Mouse (Mus musculus): ENCODE results near the gene Hsph1. TPM values are rescaled to one million over a fixed set of nuclear protein-coding genes. Genes with fewer than 3 reads are reported as not detected.

Gene Hsph1
- polyA plus RNA-seq, 1 experiment from 2014 or later: 92.0 TPM

DNA sequence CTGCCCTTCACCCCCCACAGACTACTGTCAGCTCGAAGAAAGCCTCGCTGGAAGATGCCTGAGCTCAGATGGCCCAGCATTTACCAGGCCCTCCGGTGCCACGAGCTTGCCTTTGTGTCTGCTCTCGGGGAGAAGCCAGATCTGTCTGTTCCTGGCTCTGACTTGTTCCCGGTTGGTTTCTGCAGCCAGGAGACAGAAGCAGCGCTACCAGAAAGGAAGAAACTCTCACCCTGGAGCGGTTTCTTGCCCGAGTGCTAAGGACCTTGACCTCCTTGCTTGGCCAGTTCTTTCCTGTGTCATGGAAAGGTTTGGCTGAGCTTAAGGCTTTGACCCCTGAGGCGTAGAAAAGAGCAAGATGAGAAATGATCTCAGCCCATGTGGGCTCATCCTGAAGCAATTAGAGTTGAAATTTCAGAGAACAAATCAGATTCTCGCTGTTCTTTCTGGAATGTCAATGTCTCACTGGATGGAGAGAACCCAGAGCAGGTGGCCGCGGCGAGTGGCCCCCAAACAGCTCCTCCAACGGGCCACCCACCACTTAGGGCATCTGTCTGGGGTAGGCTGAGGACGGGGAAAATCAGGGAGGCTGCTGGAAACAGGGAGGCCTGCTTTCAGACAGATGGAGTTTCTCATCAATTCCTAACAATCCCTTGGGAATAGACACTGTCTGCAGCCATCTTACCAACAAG, 24.6 kb downstream of the Hsph1 start:
- ATAC-seq (ENCODE audit: low FRiP score): no peak
- 58% methylated on average over 16 of the region's 16 CpGs for WGBS
- Histone ChIP-seq H3K36me3 (peaks cover 29% of the 10 kb centered on the region), H3K9me3 (no peaks in the 10 kb centered on the region), H3K4me3 (no peak overlapping the region), H3K27ac (no peak overlapping the region), H3K4me2 (no peak overlapping the region), H3K9ac (no peak overlapping the region), H3K27me3 (no peaks in the 10 kb centered on the region), H3K4me1 (replicated peaks) (peaks cover 19% of the 10 kb centered on the region)

DNA sequence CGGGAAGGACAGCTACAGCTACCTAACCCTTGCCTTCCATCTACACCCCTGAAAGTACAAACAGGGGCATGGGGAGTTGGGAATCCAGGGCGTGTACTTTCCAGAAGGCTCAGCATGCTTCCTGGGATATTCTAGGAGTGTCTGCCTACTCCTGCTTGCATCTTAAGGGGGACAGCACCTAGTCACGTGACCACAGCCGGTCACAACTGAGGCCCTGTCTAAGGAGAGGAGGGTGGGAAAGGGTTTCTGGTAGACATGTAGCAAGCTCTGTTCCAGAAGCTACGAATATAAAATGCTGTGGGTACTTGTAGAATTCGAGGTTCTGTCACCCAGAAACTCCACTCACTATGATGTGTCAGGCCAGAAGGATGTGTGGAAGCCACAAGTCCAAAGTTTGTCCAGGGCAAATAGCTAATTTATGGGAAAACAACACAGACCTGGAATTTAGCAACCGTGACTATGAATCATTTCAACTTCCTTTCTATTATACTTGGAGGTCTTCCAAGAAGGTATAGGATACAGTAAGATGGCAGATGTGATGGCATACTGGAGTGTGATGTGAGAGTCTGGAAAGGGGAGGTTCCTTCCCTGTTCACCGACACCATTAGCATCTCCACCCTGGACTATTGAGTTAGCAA, 29.0 kb downstream of the Hsph1 start:
- no peak overlapping the region for H3K4me2 ChIP-seq
- peaks cover 10% of the 10 kb centered on the region for H3K4me1 ChIP-seq (replicated peaks)
- H3K27ac ChIP-seq: no peak overlapping the region
- H3K4me3 ChIP-seq: no peak overlapping the region
- no peaks in the 10 kb centered on the region for H3K27me3 ChIP-seq
- 88% methylated on average over 8 of the region's 8 CpGs for WGBS
- H3K9ac ChIP-seq: no peak overlapping the region
- H3K36me3 ChIP-seq: no peaks in the 10 kb centered on the region
- H3K9me3 ChIP-seq: no peaks in the 10 kb centered on the region
- ATAC-seq (ENCODE audit: low FRiP score): no peak

DNA sequence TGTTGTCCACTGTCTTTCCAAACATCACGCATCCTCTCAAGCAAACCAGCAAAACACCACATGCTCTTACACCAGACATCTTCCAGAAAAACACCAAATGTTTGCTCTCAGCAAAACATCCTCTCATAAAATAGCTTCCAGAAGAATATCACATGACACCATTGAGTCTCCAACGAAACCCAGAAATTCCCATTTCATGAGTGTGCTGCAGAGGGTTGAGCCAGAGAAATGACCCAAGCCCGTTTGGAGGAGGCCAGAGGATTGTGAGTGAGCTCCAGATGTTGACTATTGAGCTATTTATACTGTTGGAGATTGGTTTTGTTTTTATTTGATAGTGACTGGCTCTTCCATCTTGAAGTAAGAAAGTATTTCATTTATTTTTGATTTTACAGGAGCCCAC, 32.9 kb downstream of the Hsph1 start:
- no peak overlapping the region for H3K27ac ChIP-seq
- H3K4me3 ChIP-seq: no peak overlapping the region
- no peak overlapping the region for H3K4me2 ChIP-seq
- no peak for ATAC-seq (ENCODE audit: low FRiP score)
- H3K27me3 ChIP-seq: no peaks in the 10 kb centered on the region
- H3K9ac ChIP-seq: no peak overlapping the region
- H3K9me3 ChIP-seq: no peaks in the 10 kb centered on the region
- no peaks in the 10 kb centered on the region for H3K4me1 ChIP-seq (replicated peaks)
- 83% methylated on average over 3 of the region's 3 CpGs for WGBS
- H3K36me3 ChIP-seq: no peaks in the 10 kb centered on the region

DNA sequence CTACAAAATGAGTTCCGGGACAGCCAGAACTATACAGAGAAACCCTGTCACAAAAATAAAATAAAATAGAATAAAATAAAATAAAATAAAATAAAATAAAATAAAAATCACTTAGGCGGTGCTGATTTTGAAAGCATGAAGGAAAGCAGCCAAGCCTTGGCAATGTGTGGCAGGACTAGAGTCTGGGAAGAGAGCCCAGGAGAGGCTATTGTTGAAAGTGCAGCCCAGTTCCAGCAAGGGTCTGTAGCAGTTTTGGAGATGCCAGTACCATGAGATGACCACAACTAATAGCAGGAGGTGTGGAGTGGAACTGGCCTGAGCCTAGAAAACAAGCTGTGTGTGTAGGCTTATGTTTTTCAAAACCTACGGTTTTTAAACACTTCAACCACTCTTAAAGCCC, 34.2 kb downstream of the Hsph1 start:
- no peak overlapping the region for H3K4me2 ChIP-seq
- H3K36me3 ChIP-seq: no peaks in the 10 kb centered on the region
- H3K27ac ChIP-seq: no peak overlapping the region
- H3K4me1 ChIP-seq (replicated peaks): no peaks in the 10 kb centered on the region
- H3K27me3 ChIP-seq: no peaks in the 10 kb centered on the region
- H3K4me3 ChIP-seq: no peak overlapping the region
- no peak for ATAC-seq (ENCODE audit: low FRiP score)
- WGBS: 97% methylated on average over 3 of the region's 3 CpGs
- no peaks in the 10 kb centered on the region for H3K9me3 ChIP-seq
- no peak overlapping the region for H3K9ac ChIP-seq

DNA sequence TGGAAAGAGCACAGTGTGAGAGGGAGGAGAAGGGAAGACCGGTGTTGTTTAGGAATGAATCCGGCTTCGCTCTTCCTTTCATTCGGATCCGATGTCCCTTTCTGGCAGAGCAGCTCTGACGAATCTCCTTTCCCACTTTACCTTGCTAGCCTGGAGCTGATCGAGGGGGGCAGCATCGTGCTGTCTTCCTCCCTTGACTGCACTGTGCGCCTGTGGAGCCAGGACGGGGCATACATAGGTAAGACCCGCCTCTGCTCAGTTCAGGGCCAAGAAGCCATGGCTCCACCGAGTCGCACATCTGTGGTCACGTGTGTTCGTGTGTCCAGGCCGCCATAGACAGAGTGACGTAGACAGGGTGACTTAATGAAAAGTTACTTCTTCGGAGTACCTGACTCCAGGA, 38.8 kb downstream of the Hsph1 start:
- Histone ChIP-seq H3K4me1 (replicated peaks) (no peaks in the 10 kb centered on the region), H3K9me3 (no peaks in the 10 kb centered on the region), H3K9ac (no peak overlapping the region), H3K36me3 (no peaks in the 10 kb centered on the region), H3K4me2 (no peak overlapping the region), H3K27ac (no peak overlapping the region), H3K27me3 (no peaks in the 10 kb centered on the region), H3K4me3 (no peak overlapping the region)
- WGBS: 51% methylated on average over 18 of the region's 18 CpGs
- no peak for ATAC-seq (ENCODE audit: low FRiP score)

DNA sequence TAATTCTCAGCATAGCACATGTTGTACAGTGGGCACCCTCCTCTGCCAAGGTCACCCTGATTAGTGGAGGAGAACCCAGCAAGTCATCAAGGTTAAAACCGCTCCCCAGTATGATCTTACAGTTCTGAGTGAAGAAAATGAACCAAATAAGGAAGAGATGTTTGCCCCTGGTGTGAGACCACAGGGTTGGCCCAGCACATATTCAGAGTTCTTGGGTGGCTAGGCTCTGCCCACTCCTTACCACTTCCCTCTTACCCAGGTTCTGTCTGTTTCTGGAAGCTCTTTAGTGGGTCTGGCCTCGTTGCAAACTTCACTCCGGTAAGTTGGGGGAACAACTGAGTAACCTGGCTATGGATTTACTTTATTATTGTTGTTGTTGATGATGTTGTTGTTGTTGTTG, 42.0 kb downstream of the Hsph1 start:
- Histone ChIP-seq H3K27me3 (no peaks in the 10 kb centered on the region), H3K27ac (no peak overlapping the region), H3K4me1 (replicated peaks) (no peaks in the 10 kb centered on the region), H3K4me3 (no peak overlapping the region), H3K36me3 (no peaks in the 10 kb centered on the region), H3K4me2 (no peak overlapping the region), H3K9me3 (no peaks in the 10 kb centered on the region), H3K9ac (no peak overlapping the region)
- 86% methylated on average over 3 of the region's 3 CpGs for WGBS
- no peak for ATAC-seq (ENCODE audit: low FRiP score)

DNA sequence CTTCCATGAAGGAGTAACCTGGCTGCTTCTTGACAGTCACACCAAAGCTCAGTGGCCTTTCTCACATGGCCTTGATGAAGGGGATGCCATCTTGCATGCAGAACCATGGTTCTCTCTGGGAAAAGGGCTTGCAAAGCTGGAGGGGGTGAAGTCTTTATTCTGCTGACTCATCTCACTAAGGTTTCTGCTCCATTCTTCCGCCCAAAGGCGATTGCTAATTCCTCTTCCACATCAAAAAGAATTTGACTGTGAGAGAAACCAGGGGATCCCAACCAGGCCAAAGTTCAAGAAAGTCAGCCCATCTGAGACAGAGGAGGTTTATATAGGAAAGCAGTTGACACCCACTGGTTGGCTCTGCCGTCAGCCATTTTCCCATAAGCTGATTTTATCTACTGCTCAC, 46.2 kb downstream of the Hsph1 start:
- H3K4me3 ChIP-seq: no peak overlapping the region
- no peaks in the 10 kb centered on the region for H3K27me3 ChIP-seq
- H3K4me2 ChIP-seq: no peak overlapping the region
- H3K4me1 ChIP-seq (replicated peaks): no peaks in the 10 kb centered on the region
- H3K9me3 ChIP-seq: no peaks in the 10 kb centered on the region
- H3K27ac ChIP-seq: no peak overlapping the region
- WGBS: 71% methylated on average over 3 of the region's 3 CpGs
- no peak for ATAC-seq (ENCODE audit: low FRiP score)
- H3K36me3 ChIP-seq: no peaks in the 10 kb centered on the region
- no peak overlapping the region for H3K9ac ChIP-seq

DNA sequence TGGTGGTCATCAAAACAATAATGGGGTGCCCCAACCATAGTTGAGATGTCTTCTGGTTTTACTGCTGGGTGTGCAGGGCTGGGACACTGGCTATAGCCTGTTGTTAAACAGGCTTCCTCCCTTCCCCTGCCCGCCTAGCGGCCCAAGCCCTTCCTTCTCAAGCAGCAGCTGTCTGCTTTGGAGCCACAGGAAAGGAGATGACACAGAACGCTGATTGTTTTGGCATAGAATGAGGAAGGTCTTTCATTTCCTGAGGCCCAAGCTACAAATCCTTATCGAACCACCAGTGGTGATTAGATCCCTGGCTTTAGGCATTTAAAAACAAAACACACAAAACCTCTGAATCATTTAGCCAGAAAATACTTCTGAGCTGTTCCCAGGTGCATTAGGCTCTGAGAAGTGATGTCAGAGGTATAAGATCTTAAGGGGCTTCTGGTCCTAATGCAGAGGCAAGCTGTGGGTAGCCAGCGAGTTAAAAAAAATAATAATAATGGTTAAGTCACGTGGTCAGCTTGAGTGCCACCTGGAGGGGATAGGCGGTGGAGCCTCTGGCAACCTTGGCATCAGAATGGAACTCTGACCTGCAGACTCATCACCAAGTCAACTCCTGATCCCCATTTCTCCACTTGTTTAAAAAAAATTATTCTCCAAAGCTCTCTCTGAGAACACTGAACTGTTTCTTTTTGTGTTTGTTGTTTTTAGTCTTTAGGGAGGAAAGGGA, 47.2 kb downstream of the Hsph1 start:
- Histone ChIP-seq H3K4me1 (replicated peaks) (0 out of 2 replicates have a peak, but pooled peaks cover 3% of the 10 kb centered on the region), H3K4me2 (no peak overlapping the region), H3K9me3 (no peaks in the 10 kb centered on the region), H3K27ac (no peak overlapping the region), H3K36me3 (no peaks in the 10 kb centered on the region), H3K9ac (no peak overlapping the region), H3K27me3 (no peaks in the 10 kb centered on the region), H3K4me3 (no peak overlapping the region)
- ATAC-seq (ENCODE audit: low FRiP score): no peak
- 66% methylated on average over 7 of the region's 7 CpGs for WGBS

DNA sequence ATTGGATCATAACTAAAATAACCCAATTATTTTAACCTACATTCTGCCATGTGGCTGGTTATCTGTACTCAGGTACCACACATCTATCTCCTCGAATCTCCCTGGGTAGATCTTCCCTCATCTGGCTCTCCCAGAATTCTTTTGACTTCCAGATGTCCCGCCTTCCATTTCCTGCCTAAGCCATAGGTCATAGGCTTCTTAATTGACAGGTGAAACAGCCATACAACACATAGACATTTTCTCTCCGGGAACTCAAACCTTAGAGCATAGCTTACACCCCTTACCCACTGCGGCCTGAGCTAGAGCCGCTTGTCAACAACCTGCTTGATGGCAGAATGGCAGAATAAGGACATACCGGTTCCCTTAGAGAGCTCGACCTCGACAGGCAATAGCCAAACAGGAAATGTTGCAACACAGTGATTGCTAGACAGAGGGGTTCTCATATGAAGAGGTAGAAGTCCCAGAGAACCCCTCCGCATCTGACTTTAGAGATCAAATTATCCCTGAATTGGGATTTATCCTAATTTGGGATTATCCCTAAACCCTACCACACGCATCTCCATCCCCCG, 48.8 kb downstream of the Hsph1 start:
- Histone ChIP-seq H3K9ac (no peak overlapping the region), H3K36me3 (no peaks in the 10 kb centered on the region), H3K4me1 (replicated peaks) (0 out of 2 replicates have a peak, but pooled peaks cover 3% of the 10 kb centered on the region), H3K4me2 (no peak overlapping the region), H3K27me3 (no peaks in the 10 kb centered on the region), H3K9me3 (no peaks in the 10 kb centered on the region), H3K27ac (no peak overlapping the region), H3K4me3 (no peak overlapping the region)
- WGBS: 90% methylated on average over 11 of the region's 11 CpGs
- no peak for ATAC-seq (ENCODE audit: low FRiP score)

DNA sequence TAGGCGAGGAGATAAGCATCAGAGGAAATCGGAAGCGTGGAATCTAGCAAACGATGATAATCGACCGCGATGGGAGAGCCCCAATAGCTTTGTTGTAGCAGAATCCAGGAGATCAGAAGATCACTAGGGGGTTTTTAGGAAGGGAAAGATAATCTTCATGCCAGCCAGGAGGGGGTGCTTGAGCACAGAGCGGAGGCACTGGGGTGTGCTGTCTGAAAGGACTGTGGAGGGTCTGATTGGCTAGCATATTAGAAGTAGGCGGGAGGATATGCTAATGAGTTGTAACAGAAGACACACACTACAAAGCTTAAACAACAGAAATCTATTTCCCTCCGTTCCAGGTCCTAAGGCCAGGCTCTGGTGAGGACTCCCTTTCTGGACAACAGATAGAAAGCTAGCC, 50.3 kb downstream of the Hsph1 start:
- WGBS: 67% methylated on average over 10 of the region's 10 CpGs
- H3K27me3 ChIP-seq: no peaks in the 10 kb centered on the region
- H3K4me2 ChIP-seq: no peak overlapping the region

DNA sequence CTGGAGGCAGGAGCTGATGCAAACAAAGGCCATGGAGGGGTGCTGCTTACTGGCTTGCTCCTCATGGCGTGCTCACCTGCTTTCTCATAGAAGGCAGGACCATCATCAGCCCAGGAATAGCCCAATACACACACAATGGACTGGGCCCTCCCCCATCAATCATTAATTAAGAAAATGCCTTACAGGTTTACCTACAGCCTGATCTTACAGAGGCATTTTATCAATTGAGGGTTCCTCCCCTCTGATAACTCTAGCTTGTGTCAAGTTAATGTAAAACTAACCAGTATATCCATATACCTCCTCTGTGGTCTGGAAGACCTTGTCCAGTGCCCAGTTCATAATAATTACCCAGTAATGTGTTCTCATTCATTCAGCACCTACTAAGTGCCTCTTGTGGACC, 50.9 kb downstream of the Hsph1 start:
- no peak overlapping the region for H3K27ac ChIP-seq
- H3K36me3 ChIP-seq: no peaks in the 10 kb centered on the region
- H3K4me2 ChIP-seq: no peak overlapping the region
- 0 out of 2 replicates have a peak, but pooled peaks cover 3% of the 10 kb centered on the region for H3K4me1 ChIP-seq (replicated peaks)
- ATAC-seq (ENCODE audit: low FRiP score): no peak
- H3K4me3 ChIP-seq: no peak overlapping the region
- WGBS: 95% methylated on average over 1 of the region's 1 CpGs
- H3K27me3 ChIP-seq: no peaks in the 10 kb centered on the region
- H3K9ac ChIP-seq: no peak overlapping the region
- H3K9me3 ChIP-seq: no peaks in the 10 kb centered on the region

More for the DNA sequence above, 50.3 kb downstream of the Hsph1 start:
- H3K9ac ChIP-seq: no peak overlapping the region
- no peak for ATAC-seq (ENCODE audit: low FRiP score)
- H3K4me1 ChIP-seq (replicated peaks): 0 out of 2 replicates have a peak, but pooled peaks cover 3% of the 10 kb centered on the region
- H3K36me3 ChIP-seq: no peaks in the 10 kb centered on the region
- H3K9me3 ChIP-seq: no peaks in the 10 kb centered on the region
- no peak overlapping the region for H3K4me3 ChIP-seq
- no peak overlapping the region for H3K27ac ChIP-seq

DNA sequence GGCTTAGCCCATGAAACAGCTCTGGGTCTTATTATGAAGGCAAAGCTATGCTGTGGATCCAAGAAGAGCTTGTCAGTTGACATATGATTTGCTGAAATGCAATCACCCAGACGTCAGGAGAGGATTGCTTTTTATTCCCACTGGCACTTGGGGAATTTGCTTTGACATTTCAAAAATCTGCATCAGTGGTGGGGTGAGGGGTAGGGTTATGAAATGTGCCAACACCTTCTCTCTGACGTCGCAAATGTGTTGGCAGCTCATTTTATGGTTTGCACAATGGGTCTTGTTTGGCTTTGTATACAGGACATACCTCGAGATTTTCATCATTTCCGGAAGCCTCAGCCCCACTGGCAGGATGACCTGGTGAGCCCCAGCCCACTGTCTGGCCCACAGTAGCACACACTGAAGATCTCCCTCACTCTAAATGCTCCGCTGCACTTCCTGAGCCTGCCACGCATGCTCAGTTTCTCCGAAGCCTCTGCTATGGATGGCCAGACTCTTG, 52.0 kb downstream of the Hsph1 start:
- 68% methylated on average over 8 of the region's 8 CpGs for WGBS
- no peaks in the 10 kb centered on the region for H3K9me3 ChIP-seq
- no peak for ATAC-seq (ENCODE audit: low FRiP score)
- no peak overlapping the region for H3K9ac ChIP-seq
- no peaks in the 10 kb centered on the region for H3K27me3 ChIP-seq
- no peaks in the 10 kb centered on the region for H3K36me3 ChIP-seq
- no peak overlapping the region; the same call in none of the 2 replicates for H3K27ac ChIP-seq
- H3K4me2 ChIP-seq: no peak overlapping the region
- H3K4me3 ChIP-seq: no peak overlapping the region
- 0 out of 2 replicates have a peak, but pooled peaks cover 3% of the 10 kb centered on the region for H3K4me1 ChIP-seq (replicated peaks)
